Mouse (Mus musculus) myocyte (in vitro differentiated cells): ENCODE results near the gene Pld5.

Source experiments
- CEBPB ChIP-seq: IDR thresholded peaks from 2 replicates; pipeline ENCODE4 v1.6.1; 2011; ENCODE audit warnings: mild to moderate bottlenecking, moderate library complexity; ENCODE audit not compliant: poor library complexity, insufficient read depth, severe bottlenecking
- E2F4 ChIP-seq: IDR thresholded peaks from one replicate; pipeline ENCODE4 v1.6.1; 2011; ENCODE audit warnings: mild to moderate bottlenecking, control low read depth, moderate library complexity; ENCODE audit not compliant: insufficient read depth
- MAX ChIP-seq: IDR thresholded peaks from one replicate; pipeline ENCODE4 v1.6.1; 2011; ENCODE audit warnings: low read depth, mild to moderate bottlenecking, control low read depth
- MYOD1 ChIP-seq, 3 experiments: IDR thresholded peaks; one replicate each; pipeline ENCODE4 v1.6.1; 2011; ENCODE audit warnings: control low read depth in 2 of 3, low read depth in 2 of 3, mild to moderate bottlenecking in 2 of 3, moderate library complexity in 1 of 3; ENCODE audit not compliant: insufficient read length in 2 of 3, control insufficient read depth in 1 of 3
- MYOG ChIP-seq, 3 experiments: IDR thresholded peaks; one replicate each; pipeline ENCODE4 v1.6.1; 2011; ENCODE audit warnings: control low read depth in 2 of 3, low read depth in 2 of 3, mild to moderate bottlenecking in 2 of 3; ENCODE audit not compliant: insufficient read length in 2 of 3, control insufficient read depth in 1 of 3, insufficient read depth in 1 of 3
- POLR2A ChIP-seq: IDR thresholded peaks from one replicate; pipeline ENCODE4 v1.6.1; 2011; ENCODE audit warnings: low read depth, mild to moderate bottlenecking, control low read depth, moderate library complexity; ENCODE audit not compliant: insufficient read length
- POLR2AphosphoS2 ChIP-seq: IDR thresholded peaks from one replicate; pipeline ENCODE4 v1.6.1; 2011; ENCODE audit warnings: low read depth, control low read depth; ENCODE audit not compliant: insufficient read length
- REST ChIP-seq: IDR thresholded peaks from one replicate; pipeline ENCODE4 v1.6.1; 2011; ENCODE audit warnings: mild to moderate bottlenecking, control low read depth, moderate library complexity; ENCODE audit not compliant: insufficient read depth, insufficient read length
- SRF ChIP-seq: IDR thresholded peaks from one replicate; pipeline ENCODE4 v1.6.1; 2011; ENCODE audit warnings: low read depth; ENCODE audit not compliant: control insufficient read depth, insufficient read length
- TCF12 ChIP-seq: IDR thresholded peaks from one replicate; pipeline ENCODE4 v1.6.1; 2011; ENCODE audit warnings: mild to moderate bottlenecking, control low read depth; ENCODE audit not compliant: poor library complexity, insufficient read depth, severe bottlenecking
- TCF3 ChIP-seq: IDR thresholded peaks from one replicate; pipeline ENCODE4 v1.6.1; 2011; ENCODE audit warnings: low read depth, control low read depth; ENCODE audit not compliant: insufficient read length
- USF1 ChIP-seq: IDR thresholded peaks from one replicate; pipeline ENCODE4 v1.6.1; 2011; ENCODE audit warnings: low read depth, mild to moderate bottlenecking, control low read depth, moderate library complexity

GRCm38 (mm10) chr1:175946718-175947315 is 328.3 kb downstream of the Pld5 start:
- no peak for TF ChIP-seq MAX
- no peak for TF ChIP-seq POLR2AphosphoS2
- no peak for TF ChIP-seq POLR2A
- TF ChIP-seq MYOD1 (IDR thresholded peaks at IDR 0.05; ENCODE audit: control insufficient read depth in 1 of 3, insufficient read length in 2 of 3, low read depth in 2 of 3) = no peak
- no peak for TF ChIP-seq USF1
- no peak for TF ChIP-seq E2F4
- TF ChIP-seq REST = no peak
- no peak for TF ChIP-seq CEBPB
- TF ChIP-seq TCF12 = no peak
- no peak for TF ChIP-seq MYOG (IDR thresholded peaks at IDR 0.05; ENCODE audit: control insufficient read depth in 1 of 3, insufficient read depth in 1 of 3, insufficient read length in 2 of 3, low read depth in 2 of 3)
- TF ChIP-seq TCF3 = no peak
- TF ChIP-seq SRF = no peak
